Mouse (Mus musculus) layer of hippocampus, postnatal 10 days (tissue): Measurements from ENCODE around the gene Tmem115. TPM values are rescaled to one million over a fixed set of nuclear protein-coding genes. Genes with fewer than 3 reads are reported as not detected.
"Not testable (repeated sequence)": the region's sequence is repeated elsewhere in the genome, so short reads cannot be mapped to it uniquely, and the experiment has no call there.

Source experiments
- DNase-seq, 2 experiments: peaks; one replicate each; pipeline ENCODE4 v3.0.0; 2021; ENCODE audit warnings: low spot score in 2 of 2
- total RNA-seq, 2 experiments: library from RNA; stranded (reverse); gene quantifications; 2 replicates each; pipeline ENCODE4 v1.2.3; 2021

The Tmem115 gene
- total RNA-seq, 2 experiments from 2014 or later = 33.2 to 33.3 TPM

GRCm38 (mm10) chr9:107548820-107549219 is 15.1 kb downstream of the Tmem115 start:
- DNase-seq = no peak

GRCm38 (mm10) chr9:107549297-107550074 is 15.7 kb downstream of the Tmem115 start:
- DNase-seq = no peak

GRCm38 (mm10) chr9:107550491-107551116 is 16.9 kb downstream of the Tmem115 start:
- DNase-seq = no peak

- DNase-seq = peak in 1 of 2 experiments; percentile 41
Observed at GRCm38 (mm10) chr9:107551117-107551889, 17.6 kb downstream of the Tmem115 start, which contains the start of gene Rassf1. Gene Rassf1 (plus strand): TSS chr9:107551555.

GRCm38 (mm10) chr9:107551890-107552355 is 18.2 kb downstream of the Tmem115 start:
- DNase-seq = no peak

- no peak for DNase-seq
Observed at GRCm38 (mm10) chr9:107552690-107553393, 19.1 kb downstream of the Tmem115 start.

- DNase-seq = peak in 1 of 2 experiments; percentile 51
Observed at GRCm38 (mm10) chr9:107553541-107554318, 20.0 kb downstream of the Tmem115 start.

- peak; percentile 86 to 90 for DNase-seq
Observed at GRCm38 (mm10) chr9:107554319-107554825, 20.6 kb downstream of the Tmem115 start.

GRCm38 (mm10) chr9:107555031-107555457 is 21.3 kb downstream of the Tmem115 start:
- peak in 1 of 2 experiments; percentile 36 for DNase-seq

GRCm38 (mm10) chr9:107555701-107556100 is 22.0 kb downstream of the Tmem115 start:
- no peak for DNase-seq

- no peak for DNase-seq
Observed at GRCm38 (mm10) chr9:107556346-107556745, 22.6 kb downstream of the Tmem115 start.

GRCm38 (mm10) chr9:107563029-107563581 is 29.4 kb downstream of the Tmem115 start, which contains the start of gene Tusc2:
Gene Tusc2 (plus strand): TSS chr9:107563255.
- DNase-seq = peak; percentile 89 to 92

GRCm38 (mm10) chr9:107565556-107565955 is 31.8 kb downstream of the Tmem115 start:
- not testable (repeated sequence) for DNase-seq

- peak; percentile 78 to 84 for DNase-seq
Observed at GRCm38 (mm10) chr9:107566041-107566709, 32.4 kb downstream of the Tmem115 start.

- no peak for DNase-seq
Observed at GRCm38 (mm10) chr9:107566855-107567254, 33.1 kb downstream of the Tmem115 start.

- no peak for DNase-seq
Observed at GRCm38 (mm10) chr9:107567702-107568319, 34.1 kb downstream of the Tmem115 start, which contains the start of gene Hyal2. Gene Hyal2 (plus strand): TSS chr9:107567945.

- DNase-seq = peak; percentile 81 to 86
Observed at GRCm38 (mm10) chr9:107568331-107569261, 34.9 kb downstream of the Tmem115 start.
